Mouse (Mus musculus): Measurements from ENCODE around the gene Dlg1. TPM values are rescaled to one million over a fixed set of nuclear protein-coding genes. Genes with fewer than 3 reads are reported as not detected.

Gene Dlg1
- total and polyA plus RNA-seq, 2 experiments from 2014 or later = 7.5 to 17.9 TPM

DNA sequence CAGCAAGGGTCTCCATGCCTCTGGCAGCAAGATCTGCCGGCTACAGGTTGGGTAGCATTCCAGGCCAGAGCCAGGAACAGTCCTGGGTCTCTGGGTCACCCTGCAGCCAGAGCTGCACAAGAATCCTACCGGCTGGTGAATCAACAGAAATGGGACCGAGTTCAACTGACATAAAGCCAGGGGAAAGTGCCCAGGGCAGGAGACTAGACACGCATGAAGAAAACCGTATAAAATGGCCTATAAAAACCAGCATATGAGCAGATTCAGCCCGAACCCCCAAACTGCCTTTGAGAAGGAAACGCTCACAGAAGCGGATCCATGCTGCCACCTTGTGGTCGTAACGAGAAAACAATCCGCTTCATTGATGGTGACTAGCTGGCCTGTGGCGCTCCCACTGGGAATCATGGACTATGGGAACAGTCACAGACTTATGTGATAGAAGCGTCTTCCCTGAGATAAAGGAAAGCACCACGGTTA is 255.0 kb downstream of the Dlg1 start:
- peak; percentile 95 for TF ChIP-seq CTCF (IDR thresholded peaks at IDR 0.05; ENCODE audit: low read depth)
- no peak for TF ChIP-seq EP300 (IDR thresholded peaks at IDR 0.05; ENCODE audit: low read depth)
- no peaks in the 10 kb centered on the region for H3K4me1 ChIP-seq (ENCODE audit: control insufficient read depth, insufficient read depth)
- DNase-seq (ENCODE audit: low spot score) = peak; percentile 68
- peak overlapping the region; percentile 48 for H3K4me2 ChIP-seq (ENCODE audit: low read depth, low read length)
- H3K9me3 ChIP-seq (replicated peaks; ENCODE audit: control insufficient read depth, low read length) = no peaks in the 10 kb centered on the region
- H3K36me3 ChIP-seq (replicated peaks; ENCODE audit: control insufficient read depth, insufficient read depth, low read length) = no peaks in the 10 kb centered on the region
- H3K27me3 ChIP-seq (ENCODE audit: control insufficient read depth, insufficient read depth, low read length) = no peaks in the 10 kb centered on the region
- H3K9ac ChIP-seq (replicated peaks; ENCODE audit: low read depth, low read length) = no peak overlapping the region
- H3K27ac ChIP-seq (ENCODE audit: low read depth) = no peak overlapping the region
- WGBS = 4% methylated on average over 14 of the region's 14 CpGs
- peak; percentile 55; the same call in 1 of the 2 replicates for ATAC-seq (ENCODE audit: insufficient read depth, low read depth)
- no peak overlapping the region for H3K4me3 ChIP-seq (ENCODE audit: low read depth, low read length)

DNA sequence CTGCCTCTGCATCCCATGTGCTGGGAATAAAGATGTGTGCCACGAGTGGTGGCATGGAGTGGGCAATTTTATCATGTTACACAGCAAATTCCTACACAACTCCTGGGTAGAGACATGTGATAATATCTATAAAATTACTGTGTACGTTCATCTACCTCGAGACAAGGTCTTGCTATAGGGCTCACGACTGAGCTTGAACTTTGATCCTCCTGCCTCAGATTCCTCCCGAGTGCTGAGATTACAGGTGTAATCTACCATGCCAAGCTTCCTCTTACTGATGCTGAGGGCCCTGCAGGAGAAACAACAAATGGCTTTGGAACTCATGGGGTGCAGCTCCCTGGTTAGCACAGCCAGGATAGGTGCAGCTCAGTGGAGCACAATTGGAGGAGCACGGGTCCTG is 261.1 kb downstream of the Dlg1 start:
- Histone ChIP-seq H3K4me2 (ENCODE audit: low read depth, low read length) (no peak overlapping the region), H3K27me3 (ENCODE audit: control insufficient read depth, insufficient read depth, low read length) (no peaks in the 10 kb centered on the region), H3K9me3 (replicated peaks; ENCODE audit: control insufficient read depth, low read length) (no peaks in the 10 kb centered on the region), H3K36me3 (replicated peaks; ENCODE audit: control insufficient read depth, insufficient read depth, low read length) (no peaks in the 10 kb centered on the region), H3K4me3 (ENCODE audit: low read depth, low read length) (no peak overlapping the region), H3K9ac (replicated peaks; ENCODE audit: low read depth, low read length) (no peak overlapping the region), H3K27ac (ENCODE audit: low read depth) (no peak overlapping the region), H3K4me1 (ENCODE audit: control insufficient read depth, insufficient read depth) (peaks cover 7% of the 10 kb centered on the region; the same call in 1 of the 2 replicates)
- WGBS = 78% methylated on average over 6 of the region's 6 CpGs
- DNase-seq (ENCODE audit: low spot score) (no peak), ATAC-seq (ENCODE audit: insufficient read depth, low read depth) (no peak)
- TF ChIP-seq CTCF (IDR thresholded peaks at IDR 0.05; ENCODE audit: low read depth) (no peak), EP300 (IDR thresholded peaks at IDR 0.05; ENCODE audit: low read depth) (no peak)

Other genes starting within 250 kb of the Dlg1 start
- gene Bdh1, start 241.2 kb upstream of the Dlg1 start, total RNA-seq (2014; rRNA removed; ENCODE audit: low replicate concordance) = 9.5 and 13.6 TPM in 2 replicates
- 3.0 and 4.2 TPM in 2 replicates for gene Bdh1, start 241.2 kb upstream of the Dlg1 start, polyA plus RNA-seq (2015; fragmentation: Nextera tagmentation; extraction: Ambion mirVana)
- 0.04 TPM in 1 of 2 replicates, not detected in the other for gene Meltf, start 215.4 kb downstream of the Dlg1 start, total RNA-seq (2014; rRNA removed; ENCODE audit: low replicate concordance)
- gene Meltf, start 215.4 kb downstream of the Dlg1 start, polyA plus RNA-seq (2015; fragmentation: Nextera tagmentation; extraction: Ambion mirVana) = not detected in 2 replicates

Measured in heart, postnatal 0 days (tissue).